ENCODE assay signal across 11 mouse cellular contexts in the genomic region with DNA sequence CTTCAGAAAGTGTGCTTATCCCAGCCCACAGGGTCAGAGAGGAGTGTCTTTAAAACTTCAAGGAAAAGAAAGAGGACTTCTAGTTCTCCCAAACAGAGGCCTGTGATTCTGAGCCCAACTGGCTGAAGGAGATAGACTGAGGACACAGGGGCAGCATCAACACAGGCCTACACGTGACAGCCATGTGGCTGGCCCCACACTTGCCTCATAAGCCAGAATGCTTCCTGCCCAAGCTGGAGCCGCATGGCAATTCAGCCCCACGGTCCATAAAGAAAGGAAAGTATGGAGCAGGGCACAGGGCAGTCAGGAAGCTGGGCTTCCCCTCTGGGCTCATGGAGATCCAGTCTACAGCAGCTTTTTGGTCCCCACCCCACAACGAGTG.
DNase-seq lines count a peak whose midpoint lies in the region; ATAC-seq and TF ChIP-seq lines count a peak whose summit lies in the region.
"Had no signal": no experiment of that assay in that cellular context is flagged by ENCODE, and none has a peak within 500 bp of the region (broad histone marks: within the 10 kb centered on the region; RNA-seq: fewer than 3 reads in every experiment).

No protein-coding gene starts in this region.

- DNase-seq in kidney, postnatal 14 days = no peak
- no peak for DNase-seq in thymus, adult 2 months
- DNase-seq in thymus, postnatal 36 days = no peak
- no peak for DNase-seq in layer of hippocampus, adult 9-11 months
- DNase-seq: kidney, adult 11 months; thymus, postnatal 14 days had no signal

- TF ChIP-seq POLR2A in thymus, adult 2 months (IDR thresholded peaks at IDR 0.05; ENCODE audit: control insufficient read depth, extremely low read depth, insufficient read depth, low read length, poor library complexity) = no peak

- H3K36me3 ChIP-seq in kidney, embryonic 15.5 days = peaks cover 31% of the 10 kb centered on the region
- peaks cover 15% of the 10 kb centered on the region for H3K36me3 ChIP-seq in thymus, adult 2 months (ENCODE audit: control insufficient read depth, insufficient read depth, low read length)
- H3K36me3 ChIP-seq in hindbrain, embryonic 16.5 days (ENCODE audit: control insufficient read depth, insufficient read depth, low read length) = peaks cover 8% of the 10 kb centered on the region
- H3K36me3 ChIP-seq in liver, embryonic 12.5 days = peaks cover 21% of the 10 kb centered on the region

- no peak for ATAC-seq in kidney, embryonic 15.5 days (replicated peaks; ENCODE audit: low FRiP score)
- ATAC-seq in hindbrain, embryonic 16.5 days = no peak; the same call in 1 of the 2 replicates
- ATAC-seq in liver, embryonic 12.5 days = no peak
- ATAC-seq: activated CD4-positive, CD25-positive, alpha-beta regulatory T cell, adult 4 months; CD4-positive, CD25-positive, alpha-beta regulatory T cell, adult 4 months had no signal

- H3K27me3 ChIP-seq in kidney, embryonic 15.5 days = no peaks in the 10 kb centered on the region
- H3K27me3 ChIP-seq in thymus, adult 2 months (ENCODE audit: control insufficient read depth, insufficient read depth, low read length) = no peaks in the 10 kb centered on the region
- no peaks in the 10 kb centered on the region for H3K27me3 ChIP-seq in hindbrain, embryonic 16.5 days (replicated peaks; ENCODE audit: control insufficient read depth, insufficient read depth, low read length)
- H3K27me3 ChIP-seq in liver, embryonic 12.5 days (replicated peaks) = no peaks in the 10 kb centered on the region

- H3K27ac ChIP-seq in kidney, embryonic 15.5 days = 0 out of 2 replicates have a peak overlapping the region, but pooled peaks have one; percentile 43
- peak overlapping the region; percentile 57; the same call in 1 of the 2 replicates for H3K27ac ChIP-seq in thymus, adult 2 months (ENCODE audit: control insufficient read depth, insufficient read depth, low read length)
- peak overlapping the region; percentile 45; the same call in 1 of the 2 replicates for H3K27ac ChIP-seq in hindbrain, embryonic 16.5 days (ENCODE audit: low read depth, low read length)
- no peak overlapping the region for H3K27ac ChIP-seq in liver, embryonic 12.5 days

- H3K9me3 ChIP-seq in kidney, embryonic 15.5 days (replicated peaks) = no peaks in the 10 kb centered on the region
- H3K9me3 ChIP-seq in hindbrain, embryonic 16.5 days (ENCODE audit: control insufficient read depth, low read length) = no peaks in the 10 kb centered on the region
- no peaks in the 10 kb centered on the region for H3K9me3 ChIP-seq in liver, embryonic 12.5 days (replicated peaks)

- H3K4me2 ChIP-seq in kidney, embryonic 15.5 days = no peak overlapping the region
- H3K4me2 ChIP-seq in hindbrain, embryonic 16.5 days (ENCODE audit: low read length) = no peak overlapping the region; the same call in 1 of the 2 replicates
- H3K4me2 ChIP-seq in liver, embryonic 12.5 days = no peak overlapping the region

- H3K4me3 ChIP-seq in kidney, embryonic 15.5 days (replicated peaks) = no peak overlapping the region
- no peak overlapping the region for H3K4me3 ChIP-seq in thymus, adult 2 months (ENCODE audit: control insufficient read depth, insufficient read depth, low read length)
- no peak overlapping the region for H3K4me3 ChIP-seq in hindbrain, embryonic 16.5 days (ENCODE audit: low read length)
- no peak overlapping the region for H3K4me3 ChIP-seq in liver, embryonic 12.5 days

- no peak overlapping the region for H3K9ac ChIP-seq in kidney, embryonic 15.5 days
- H3K9ac ChIP-seq in hindbrain, embryonic 16.5 days (ENCODE audit: low read depth, low read length) = no peak overlapping the region
- H3K9ac ChIP-seq in liver, embryonic 12.5 days = no peak overlapping the region

- TF ChIP-seq CTCF in thymus, adult 2 months (IDR thresholded peaks at IDR 0.05; ENCODE audit: borderline replicate concordance, control insufficient read depth, extremely low read depth, insufficient read depth, low read length, poor library complexity) = no peak

- H3K4me1 ChIP-seq in kidney, embryonic 15.5 days = 0 out of 2 replicates have a peak, but pooled peaks cover 5% of the 10 kb centered on the region
- H3K4me1 ChIP-seq in thymus, adult 2 months (replicated peaks; ENCODE audit: control insufficient read depth, insufficient read depth, low read length) = peaks cover 15% of the 10 kb centered on the region
- peaks cover 27% of the 10 kb centered on the region for H3K4me1 ChIP-seq in hindbrain, embryonic 16.5 days (ENCODE audit: control insufficient read depth, insufficient read depth, low read depth, low read length)
- H3K4me1 ChIP-seq in liver, embryonic 12.5 days = no peaks in the 10 kb centered on the region

- WGBS in kidney, embryonic 15.5 days = 42% methylated on average over 4 of the region's 4 CpGs
- 65% methylated on average over 4 of the region's 4 CpGs for WGBS in thymus, adult 2 months
- 61% methylated on average over 4 of the region's 4 CpGs for WGBS in hindbrain, embryonic 16.5 days
- WGBS in liver, embryonic 12.5 days (ENCODE audit: insufficient replicate concordance) = 70% methylated on average over 4 of the region's 4 CpGs
